Mouse (Mus musculus): ENCODE measurements around the gene Prss35.

Prss35 gene

GRCm38 (mm10) chr9:86798686-86799085 is 55.2 kb downstream of the Prss35 start:
- no peak for DNase-seq (ENCODE audit: low spot score in 2 of 2)

- no peak for DNase-seq (ENCODE audit: low spot score in 2 of 2)
These were observed 55.6 kb downstream of the Prss35 start for GRCm38 (mm10) chr9:86799099-86799498.

GRCm38 (mm10) chr9:86800600-86801163 is 57.2 kb downstream of the Prss35 start:
- no peak for DNase-seq (ENCODE audit: low spot score in 2 of 2)

Data from right cerebral cortex, postnatal 36 days (tissue).